Mouse (Mus musculus) kidney, adult 18-20 months (tissue): ENCODE data around the gene Slc38a10.

Experiments used
- DNase-seq: peaks from one replicate; pipeline ENCODE4 v3.0.0; 2021

Gene Slc38a10

DNA sequence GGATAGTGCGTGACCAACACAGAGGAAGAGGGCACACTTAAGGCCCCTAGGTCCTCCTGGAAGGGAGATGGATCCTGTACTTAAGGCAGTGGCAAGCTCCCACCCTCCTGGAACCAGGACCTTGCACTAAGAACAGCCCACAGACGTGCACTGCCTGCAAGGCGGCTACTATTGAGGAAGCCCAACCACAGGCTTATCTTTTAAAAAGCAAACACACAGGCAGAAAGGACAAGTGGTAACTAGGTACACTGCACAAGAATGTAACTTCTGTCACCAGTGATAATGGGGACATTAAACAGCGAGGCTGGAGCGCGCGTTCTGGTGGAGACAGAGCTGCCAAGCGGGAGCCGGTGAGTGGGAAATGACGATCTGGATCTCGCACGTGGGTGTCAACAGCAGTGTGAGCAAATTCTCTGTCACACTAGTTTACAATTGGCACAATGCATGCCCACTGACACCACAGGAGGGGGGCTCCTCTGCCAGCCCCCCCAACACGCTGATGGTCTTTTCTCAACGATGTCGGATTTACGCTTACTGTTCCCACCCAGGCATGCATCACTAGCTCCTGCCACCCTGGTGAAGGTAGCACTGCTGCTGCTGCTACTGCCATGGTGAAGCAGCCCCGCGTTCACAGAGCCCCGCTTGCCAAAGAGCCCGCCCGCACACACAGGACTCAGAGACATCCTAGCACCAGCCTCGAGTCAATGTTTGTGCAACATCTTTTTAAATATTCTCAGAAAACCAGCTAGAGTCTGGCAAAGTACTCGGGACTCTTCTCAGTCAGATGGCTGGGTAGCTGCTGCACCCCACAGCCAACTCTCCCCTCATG, 14.1 kb downstream of the Slc38a10 start:
- no peak for DNase-seq

DNA sequence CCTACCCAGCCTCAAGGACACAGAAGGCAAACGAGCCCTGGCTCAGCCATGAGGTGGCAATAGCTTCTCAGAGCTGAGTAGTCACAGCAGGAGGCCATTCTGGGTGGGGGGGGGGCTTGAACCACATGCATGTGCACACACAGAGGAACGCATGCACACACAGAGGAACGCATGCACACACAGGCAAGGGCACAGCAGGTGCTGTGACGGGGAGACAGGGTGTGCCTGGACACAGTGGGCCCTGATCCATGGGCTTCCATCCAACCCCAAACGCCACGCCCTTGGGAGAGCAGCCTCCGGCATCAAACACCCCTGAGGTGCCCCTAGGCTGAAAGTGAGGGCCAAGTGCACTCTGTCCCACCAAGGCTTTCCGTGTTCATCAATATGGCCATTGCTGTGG, 15.0 kb downstream of the Slc38a10 start:
- DNase-seq = no peak

DNA sequence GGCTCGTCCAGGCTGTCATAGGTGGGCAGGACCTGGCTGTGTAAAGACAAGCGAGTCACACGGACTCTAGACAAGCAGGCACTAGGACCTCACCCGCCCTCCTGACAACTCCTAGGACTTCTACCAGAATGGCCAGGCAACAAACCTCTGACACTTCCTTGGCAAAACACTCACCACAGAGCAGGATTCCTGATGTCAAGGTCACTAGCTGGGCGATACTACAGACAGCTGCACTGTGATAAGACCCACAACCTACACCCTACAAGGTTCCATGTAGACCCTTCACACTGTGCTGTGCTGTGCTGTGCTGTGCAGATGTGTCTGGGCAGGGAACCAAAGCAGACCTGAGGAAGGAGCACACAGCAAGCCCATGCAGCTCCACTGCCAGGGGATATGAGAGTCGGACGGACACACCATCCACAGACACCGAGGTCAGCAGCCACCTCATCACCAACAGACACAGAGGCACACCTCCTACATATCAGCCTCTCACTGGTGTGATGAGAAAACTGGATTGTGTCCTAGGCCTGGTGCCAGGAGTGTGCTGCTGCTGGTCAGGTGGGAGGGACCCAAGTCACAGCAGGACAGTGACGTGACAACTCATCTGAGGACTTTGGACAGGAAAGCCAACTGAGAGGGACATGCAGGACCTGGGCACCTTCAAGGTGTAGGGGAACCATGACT, 16.2 kb downstream of the Slc38a10 start:
- no peak for DNase-seq

DNA sequence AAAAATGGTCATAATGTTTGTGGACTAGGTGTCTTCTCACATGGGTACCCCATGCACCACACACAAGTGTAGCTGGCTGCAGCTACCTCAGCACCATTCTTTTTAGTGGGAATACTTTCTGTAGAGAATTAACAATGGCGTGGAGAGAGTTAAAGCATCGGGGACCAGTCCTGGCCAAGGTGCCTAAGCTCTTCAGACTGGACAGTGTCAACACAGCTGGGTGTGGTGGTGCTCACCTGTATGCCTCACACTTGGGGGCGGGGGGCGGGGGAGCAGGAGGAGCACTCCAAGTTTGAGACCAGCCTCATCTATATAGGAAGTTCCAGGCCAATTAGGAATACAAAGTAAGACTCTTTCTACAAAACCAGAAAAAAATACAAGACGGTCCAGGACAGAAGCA, 17.0 kb downstream of the Slc38a10 start:
- DNase-seq = no peak

DNA sequence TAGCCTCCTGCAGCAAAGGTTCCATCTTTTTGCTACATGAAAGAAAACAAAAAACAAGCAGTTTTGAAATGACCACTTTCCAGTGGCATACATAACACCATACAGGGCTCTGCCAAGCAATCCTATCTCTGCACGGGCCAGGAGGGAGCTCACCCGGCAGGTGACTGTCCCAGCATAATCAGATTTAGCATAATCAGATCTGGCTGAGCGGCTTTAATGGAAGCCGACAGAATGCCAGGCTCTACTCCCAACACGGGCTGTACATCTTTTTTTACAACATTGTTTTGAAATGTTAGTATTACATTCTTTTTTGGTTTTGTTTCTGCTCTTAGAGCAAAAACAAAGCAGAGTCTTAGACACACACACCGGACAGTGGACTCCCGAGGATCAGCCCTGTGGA, 21.9 kb downstream of the Slc38a10 start:
- DNase-seq = no peak

DNA sequence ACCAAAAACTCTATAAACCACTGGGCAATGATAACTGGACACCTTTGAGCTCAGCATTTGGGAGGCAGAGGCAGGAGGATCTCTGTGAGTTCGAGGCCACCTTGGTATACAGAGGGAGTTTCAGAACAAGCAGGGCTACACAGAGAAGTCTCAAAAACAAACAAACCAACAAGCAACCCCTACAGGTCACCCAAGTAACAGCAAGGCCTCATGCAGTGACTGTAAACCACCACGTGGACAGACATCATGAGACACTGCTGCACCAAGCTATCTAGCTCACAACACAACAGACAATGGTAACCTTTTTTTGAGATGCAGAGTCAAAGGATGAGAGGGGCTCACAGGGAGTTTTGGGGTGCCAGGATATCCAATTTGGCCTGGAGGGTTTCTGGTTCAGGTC, 24.3 kb downstream of the Slc38a10 start:
- DNase-seq = no peak

DNA sequence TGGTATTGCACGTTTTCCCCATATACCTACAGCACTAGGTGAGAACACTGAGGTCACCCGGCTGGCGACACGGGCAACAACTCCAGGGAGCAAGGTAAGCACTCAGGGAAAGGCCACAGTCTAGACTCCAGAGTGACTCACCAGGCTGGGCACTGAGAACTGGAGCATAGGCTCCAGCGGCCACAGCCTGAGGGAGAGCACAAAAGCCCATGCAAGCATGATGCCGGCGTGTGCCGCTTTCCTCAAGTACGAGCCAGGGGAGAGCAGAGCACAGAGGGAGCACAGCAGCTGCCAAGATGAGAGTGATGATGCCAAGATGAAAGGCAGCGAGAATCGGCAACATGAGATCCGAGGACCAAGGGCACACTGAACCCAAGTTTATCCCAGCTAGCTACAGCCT, 29.0 kb downstream of the Slc38a10 start:
- no peak for DNase-seq

DNA sequence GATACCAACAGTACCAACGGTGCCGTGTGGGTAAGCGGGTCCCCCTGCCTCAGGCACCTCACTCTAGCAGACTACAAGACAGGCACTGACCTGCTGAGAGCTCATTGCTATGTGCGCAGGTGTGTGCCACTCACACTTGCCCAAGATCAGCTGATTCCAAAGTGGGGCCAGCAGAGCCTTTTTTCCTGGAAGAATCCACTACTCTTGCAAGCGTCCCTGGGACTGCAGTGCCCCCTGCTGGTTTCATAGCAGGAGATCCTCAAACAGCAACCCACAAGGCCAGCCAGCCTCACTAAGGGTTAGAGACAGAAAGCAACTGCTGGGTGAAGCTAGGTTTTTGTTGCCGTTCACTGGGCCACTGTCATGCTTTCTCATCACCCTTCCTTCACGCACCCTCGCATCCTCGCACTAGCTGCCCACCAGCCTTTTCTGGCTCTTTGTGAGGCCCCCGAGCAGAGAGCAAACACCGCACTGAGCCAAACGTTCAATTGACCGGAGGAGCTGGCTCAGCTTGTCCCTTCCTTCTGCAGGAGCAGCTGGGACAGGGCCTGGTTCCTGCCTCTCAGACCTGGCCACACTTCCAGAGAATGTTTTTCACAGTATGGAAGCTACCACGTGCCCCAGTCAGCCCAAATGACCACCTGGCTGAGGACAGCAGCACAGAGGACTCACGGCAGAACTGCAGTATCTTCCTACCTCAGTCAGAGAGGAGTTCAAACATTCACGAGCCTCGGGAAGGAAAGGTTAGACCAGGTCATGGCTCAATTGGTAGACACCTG, 30.3 kb downstream of the Slc38a10 start:
- peak; percentile 83 for DNase-seq

DNA sequence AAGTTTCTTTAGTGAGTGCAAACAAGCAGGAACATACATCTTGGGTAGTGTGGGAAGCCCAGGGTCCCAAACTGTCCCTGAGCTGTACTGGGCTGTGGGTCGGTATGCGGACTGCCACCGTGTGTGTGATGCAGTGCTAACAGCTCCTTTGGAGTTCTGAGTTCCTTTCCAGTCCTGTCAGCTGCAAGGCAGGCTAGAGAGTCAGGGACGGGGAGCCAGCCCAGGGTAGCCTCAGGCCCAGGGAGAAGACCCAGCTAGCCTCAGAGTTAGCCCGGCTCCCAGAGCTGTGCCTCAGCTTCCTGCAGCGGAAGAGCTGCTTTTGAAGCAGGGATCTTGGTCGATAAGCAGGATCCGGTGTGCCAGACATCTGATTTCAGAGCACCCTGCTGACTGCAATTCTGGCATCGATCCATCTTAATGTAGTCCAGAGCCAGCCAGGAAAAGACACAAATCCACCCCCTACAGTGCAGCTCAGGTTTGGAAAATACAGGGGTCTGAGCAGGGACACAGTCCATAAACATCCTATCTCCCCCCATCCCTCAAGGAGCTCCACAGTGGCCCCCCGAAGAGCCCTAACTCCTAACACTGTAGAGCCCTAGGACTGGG, 31.1 kb downstream of the Slc38a10 start:
- no peak for DNase-seq

DNA sequence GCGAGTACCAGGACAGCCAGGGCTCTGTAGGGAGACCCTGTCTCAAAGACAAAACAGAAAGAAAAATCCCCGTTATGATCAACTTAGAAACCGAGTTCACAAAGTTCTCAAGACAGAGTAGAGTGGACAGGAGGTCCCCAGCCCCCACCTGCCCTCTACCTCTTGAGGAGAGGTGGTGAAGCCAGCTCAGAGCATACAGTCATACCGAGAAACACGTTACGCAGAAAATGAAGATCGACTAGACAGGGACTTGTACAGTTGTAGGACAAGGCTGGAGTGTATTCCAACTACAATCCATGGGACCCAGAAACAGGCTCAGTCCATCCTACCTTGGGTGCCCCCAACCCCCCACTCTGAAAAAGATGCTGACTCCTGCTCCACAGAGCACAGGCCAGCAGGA, 32.0 kb downstream of the Slc38a10 start:
- no peak for DNase-seq

DNA sequence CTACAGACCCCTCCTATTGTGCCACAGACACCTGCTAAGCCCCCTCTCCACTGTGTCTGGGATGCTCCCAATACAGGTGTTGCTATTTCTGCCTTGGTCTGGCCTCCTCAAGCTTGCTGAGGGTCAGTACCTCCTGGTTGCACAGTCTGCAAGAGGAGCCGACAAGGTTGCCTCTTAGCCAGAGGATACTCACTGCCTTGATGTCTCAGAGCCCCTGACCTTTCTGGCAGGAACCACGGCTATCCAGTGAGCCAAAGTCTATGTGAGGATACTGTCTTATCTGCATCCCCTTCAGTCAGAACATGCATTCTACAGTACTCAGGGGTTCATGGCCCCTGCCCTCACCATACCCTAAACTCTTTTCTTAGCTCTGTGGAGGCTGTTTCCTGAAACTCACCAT, 33.5 kb downstream of the Slc38a10 start:
- DNase-seq = no peak

DNA sequence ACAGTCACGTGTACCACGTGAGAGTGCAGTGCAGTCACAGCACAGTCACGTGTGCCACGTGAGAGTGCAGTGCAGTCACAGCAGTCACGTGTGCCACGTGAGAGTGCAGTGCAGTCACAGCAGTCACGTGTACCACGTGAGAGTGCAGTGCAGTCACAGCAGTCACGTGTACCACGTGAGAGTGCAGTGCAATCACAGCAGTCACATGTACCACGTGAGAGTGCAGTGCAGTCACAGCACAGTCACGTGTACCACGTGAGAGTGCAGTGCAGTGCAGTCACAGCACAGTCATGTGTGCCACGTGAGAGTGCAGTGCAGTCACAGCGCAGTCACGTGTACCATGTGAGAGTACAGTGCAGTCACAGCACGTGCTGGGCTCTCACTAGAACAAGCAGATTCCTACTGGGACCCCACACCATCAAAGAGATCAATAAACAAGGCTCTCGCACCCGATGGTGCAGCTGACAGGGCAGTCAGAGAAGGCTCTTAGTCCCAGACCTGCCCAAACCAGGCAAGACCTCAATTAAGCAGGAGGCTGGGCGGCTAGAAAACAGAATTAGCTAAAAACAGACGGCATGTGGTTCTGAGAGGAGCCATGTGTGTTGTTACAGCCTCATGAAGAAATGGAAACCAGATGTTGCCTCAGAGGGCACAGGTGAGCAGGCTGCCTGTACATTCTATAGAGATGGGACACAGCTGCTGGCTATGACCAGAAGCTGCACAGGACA, 36.5 kb downstream of the Slc38a10 start:
- no peak for DNase-seq

DNA sequence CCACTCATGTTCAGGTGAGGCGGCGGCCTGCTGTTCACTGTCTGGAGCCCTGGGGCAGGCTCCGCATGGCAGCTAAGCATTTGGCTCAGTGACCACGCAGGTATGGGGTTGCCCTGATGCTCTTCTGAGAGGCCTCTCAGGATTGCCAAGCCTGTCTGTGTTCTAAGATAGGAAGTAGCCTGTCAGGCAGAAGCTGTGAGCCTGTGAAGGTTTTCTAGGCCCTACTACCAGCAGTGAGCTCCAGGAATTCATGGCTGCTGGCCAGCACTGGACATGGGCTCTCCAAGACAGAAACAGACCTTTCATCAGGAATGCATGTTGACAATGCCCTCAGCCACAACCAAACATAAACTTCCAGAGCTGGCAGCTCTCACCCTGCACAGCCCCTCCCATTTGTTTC, 39.0 kb downstream of the Slc38a10 start:
- DNase-seq = peak; percentile 59

DNA sequence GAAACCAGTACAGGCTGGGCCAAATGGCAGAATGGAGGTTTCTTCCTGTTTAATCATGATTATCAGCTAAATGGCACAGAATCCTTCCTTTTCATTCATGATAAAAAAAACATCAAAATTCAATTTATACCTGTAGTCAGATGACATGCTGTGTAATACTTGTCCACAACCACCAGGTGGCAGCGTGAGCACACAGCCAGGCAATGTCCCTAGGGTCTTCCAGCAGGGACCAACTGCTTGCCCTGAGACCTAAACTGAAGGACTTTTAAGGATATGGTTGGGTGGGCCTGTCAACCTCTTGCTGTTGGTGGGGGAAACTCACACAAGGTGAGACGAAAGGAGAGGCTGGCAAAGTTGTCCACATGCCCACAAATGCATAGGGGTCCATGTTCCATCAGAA, 40.1 kb downstream of the Slc38a10 start:
- peak; percentile 47 for DNase-seq

DNA sequence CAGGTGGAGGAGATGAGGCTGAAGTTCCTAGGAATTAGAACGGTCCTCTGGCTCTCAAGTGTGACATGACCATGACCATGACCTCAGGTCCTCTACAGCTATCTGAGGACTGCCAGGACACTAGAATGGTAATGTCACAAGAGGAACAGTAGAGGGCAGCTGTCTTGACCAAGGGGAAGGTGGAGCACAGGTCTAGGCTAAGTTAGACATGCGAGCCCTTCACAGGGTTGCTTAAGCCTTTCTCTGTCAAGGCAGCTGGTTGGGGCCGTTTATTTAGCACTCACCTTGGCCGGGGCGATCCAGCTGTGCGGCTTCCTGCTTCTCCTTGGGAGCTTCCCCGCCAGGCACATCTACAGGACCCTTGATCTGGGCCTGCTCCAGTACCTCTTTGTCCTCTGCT, 40.6 kb downstream of the Slc38a10 start:
- DNase-seq = no peak

DNA sequence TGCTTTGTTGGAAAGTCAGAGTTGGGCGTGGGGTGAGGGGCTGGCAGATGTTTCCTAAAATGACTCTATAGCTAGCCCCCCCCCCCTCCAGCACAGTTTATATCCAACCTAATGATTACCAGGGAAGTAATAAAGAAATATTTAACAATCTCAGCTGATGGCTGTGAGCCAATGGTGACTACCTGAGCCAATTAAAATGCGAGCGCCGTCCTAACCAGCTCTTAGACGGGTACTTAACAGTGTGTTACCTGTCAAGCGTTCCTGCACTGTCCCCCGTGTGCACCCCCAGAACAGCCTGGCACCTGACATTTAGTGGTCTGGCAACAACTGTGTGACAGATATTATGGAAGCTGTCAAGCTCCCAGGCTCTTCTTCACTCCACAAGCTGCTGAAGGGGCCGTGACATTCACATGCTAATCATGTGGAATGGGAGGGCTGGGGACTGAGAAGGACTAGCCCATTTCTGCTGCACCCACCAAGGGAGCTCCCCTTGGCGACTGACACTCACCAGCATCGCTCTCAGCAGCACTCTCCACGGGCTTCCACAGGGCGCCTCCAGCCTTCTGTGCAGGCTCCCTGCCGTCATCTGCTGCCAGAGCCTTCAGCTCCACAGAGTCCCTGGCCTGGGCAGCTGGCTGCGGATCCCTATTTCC, 41.5 kb downstream of the Slc38a10 start:
- DNase-seq = no peak

DNA sequence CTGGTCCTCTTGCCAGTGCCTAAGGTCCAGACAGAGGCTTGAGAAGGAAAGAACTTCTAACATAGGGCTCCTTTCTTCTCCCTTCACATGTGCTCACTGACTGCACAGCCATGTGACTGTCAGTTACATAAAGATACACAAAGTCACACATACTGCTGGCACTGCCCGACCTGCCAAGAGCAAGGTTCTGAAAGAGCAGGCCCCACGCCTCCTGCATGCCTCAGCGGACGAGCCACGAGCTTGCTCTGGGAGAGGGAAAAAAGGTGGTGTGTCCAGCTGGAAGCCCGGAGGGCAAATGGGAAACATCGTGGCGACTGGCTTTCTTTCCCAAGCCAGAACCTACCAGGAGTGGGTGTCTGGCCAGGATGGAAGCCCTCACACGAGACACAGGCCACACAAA, 43.4 kb downstream of the Slc38a10 start:
- peak; percentile 45 for DNase-seq

DNA sequence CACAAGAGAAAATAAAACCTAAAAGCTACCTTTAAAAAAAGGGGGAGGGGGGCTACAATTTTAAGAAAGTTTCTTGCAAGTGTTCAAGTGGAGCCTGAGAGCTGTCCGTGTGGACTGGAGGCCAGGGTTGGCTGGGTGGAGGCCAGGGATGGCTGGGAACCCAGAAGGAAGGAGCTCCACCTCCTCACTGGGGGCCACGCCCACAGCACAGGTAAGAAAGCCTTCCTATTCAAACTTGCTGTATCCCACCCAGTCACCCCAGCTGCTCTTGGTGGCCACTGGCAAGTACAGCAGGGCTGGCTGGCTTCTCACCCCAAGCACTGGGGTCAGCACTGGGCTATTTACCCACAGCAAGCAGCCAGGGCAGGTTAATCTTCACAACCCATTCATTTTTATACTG, 44.1 kb downstream of the Slc38a10 start:
- DNase-seq = no peak

DNA sequence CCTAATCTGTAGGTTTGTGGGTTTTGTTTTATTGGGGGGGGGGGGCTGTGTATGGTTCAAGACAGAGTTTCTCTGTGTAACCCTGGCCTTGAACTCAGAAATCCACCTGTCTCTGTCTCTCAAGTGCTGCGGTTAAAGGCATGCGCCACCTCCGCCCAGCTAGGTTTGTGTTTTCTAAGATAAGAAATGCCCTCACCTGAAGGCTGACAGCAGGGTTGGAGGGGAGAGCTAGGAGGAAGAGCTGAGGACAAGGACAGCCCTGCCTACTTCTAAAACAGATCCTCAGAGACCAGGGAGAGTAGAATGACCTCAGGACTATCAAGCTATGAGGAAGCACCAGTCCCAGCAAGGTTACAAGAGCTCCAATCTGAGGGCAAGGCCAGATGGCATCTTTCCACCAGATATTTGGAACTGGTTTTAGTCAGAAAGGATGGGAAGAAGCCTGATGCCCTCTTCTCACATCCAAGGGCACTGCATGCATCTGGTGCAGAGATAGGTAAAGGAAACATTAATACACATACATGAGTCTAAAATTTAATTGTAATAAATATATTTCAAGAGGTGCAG, 47.6 kb downstream of the Slc38a10 start:
- no peak for DNase-seq

DNA sequence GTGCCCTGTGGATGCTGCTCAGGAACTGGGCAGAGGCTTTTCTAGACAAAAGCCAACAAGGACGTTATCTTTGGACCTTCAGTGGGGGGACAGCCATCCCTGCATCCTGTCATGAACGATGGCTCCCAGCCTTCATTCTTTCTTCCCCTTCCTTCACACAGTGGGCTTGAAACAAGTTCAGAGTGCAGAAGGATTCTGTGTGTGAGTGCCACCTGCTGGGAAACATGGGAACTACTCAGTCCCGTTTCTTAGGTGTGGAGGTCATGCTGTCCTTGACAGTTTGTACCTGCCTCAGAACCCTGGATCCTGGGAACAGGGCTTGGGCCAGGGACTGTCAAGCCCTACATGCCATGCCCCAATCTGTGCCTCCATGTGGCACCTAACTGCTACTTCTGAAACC, 50.1 kb downstream of the Slc38a10 start:
- peak; percentile 84 for DNase-seq

DNA sequence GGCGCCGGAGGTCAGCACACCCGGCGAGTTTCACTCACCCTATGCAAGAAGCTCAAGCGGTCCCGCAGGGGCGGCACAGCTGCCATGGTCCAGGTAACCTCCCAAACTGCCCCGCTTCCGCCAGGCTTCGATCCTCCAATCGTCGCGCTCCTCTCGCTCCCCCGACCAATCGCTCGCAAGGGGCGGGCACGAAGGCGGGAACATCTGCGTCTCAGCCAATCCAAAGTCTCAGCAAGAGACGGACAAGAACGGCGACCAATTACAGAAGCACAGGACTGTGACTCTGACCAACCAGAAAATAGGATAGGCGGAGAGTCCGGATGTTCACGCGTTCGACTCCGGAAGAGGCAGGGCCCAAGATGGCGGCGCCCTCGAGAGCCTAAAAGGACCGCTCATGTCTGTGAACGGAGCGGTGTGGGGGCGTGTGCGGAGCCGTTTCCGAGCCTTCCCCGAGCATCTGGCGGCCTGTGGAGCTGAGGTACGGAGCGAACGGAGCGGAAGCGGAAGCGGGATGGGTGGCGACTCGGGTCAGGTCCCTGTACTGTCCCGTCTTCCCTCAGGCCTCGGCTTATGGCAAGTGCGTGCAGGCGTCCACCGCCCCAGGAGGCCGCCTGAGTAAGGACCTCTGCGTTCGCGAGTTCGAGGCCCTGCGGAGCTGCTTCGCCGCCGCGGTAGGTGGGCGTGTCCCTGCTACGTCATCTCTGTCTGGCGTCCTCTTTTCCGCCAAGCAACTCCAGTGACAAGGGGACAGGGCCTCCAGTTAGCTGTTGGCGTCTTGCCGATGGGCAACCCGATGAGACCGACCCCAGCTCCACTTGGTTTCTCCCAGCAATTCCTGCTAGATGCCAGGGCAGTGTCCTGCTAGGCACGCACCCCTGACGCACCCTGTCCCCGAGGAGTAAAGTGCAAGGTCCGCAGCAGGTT, 52.3 kb downstream of the Slc38a10 start, which contains the start of the genes Tepsin and Ndufaf8:
Gene Tepsin, minus strand, starts transcription at position 144 of the 924 bp plus-strand sequence.
Gene Ndufaf8, plus strand, starts transcription at position 341 of the 924 bp plus-strand sequence.
- DNase-seq = peak; percentile 100
